Mouse (Mus musculus): Measurements from ENCODE around the gene Zfp747. TPM values are rescaled to one million over a fixed set of nuclear protein-coding genes. Genes with fewer than 3 reads are reported as not detected.

Zfp747 gene
- 19.6 TPM for polyA plus RNA-seq (2017; shearing (Covaris generic))

DNA sequence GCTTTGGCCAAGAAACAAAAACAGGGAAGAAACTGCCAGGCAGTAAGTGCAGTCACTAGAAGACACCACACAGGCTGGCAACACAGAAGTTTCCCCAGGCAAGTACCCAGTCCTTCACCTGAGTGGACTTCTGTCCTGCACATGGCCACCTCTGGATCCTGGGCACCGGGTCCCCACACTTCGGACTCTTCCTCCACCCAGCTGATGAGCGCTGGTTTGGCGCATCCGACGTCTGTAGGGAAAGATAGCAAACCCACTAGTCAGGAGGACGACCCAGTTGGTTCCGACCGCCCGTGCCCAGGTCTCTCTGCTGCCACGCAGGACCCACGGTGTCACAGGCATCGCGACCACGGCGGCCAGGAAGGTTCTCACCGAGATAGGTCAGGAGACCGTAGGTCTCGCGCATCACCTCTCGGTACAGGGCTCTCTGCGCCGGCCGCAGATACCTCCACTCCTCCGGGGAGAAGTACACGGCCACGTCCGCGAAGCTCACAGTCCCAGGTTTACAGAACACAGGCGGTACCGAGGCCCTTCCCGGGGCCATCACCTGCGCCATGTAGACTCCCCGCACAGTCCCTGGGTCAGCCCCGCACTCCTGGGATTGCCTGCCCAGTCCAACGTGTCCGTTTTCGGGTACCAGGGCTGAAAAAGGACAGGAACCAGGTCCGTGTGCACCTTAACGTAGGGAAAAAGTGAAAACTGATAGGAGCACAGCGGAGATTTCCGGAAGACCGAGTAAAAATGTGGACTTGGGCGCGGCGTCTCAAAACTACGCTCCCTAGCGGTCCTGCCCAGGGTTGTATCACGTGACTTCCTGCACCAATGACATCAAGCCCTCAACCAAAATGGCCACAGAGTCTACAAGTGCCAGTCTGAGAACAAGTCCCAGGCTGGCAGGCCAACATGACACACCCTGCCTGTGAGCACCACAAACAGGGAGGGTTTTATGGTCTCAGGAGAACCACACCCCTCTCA lies at the start of gene Zfp747:
Gene Zfp747 (minus strand): TSS at position 780 of the 975 bp plus-strand sequence.

DNA sequence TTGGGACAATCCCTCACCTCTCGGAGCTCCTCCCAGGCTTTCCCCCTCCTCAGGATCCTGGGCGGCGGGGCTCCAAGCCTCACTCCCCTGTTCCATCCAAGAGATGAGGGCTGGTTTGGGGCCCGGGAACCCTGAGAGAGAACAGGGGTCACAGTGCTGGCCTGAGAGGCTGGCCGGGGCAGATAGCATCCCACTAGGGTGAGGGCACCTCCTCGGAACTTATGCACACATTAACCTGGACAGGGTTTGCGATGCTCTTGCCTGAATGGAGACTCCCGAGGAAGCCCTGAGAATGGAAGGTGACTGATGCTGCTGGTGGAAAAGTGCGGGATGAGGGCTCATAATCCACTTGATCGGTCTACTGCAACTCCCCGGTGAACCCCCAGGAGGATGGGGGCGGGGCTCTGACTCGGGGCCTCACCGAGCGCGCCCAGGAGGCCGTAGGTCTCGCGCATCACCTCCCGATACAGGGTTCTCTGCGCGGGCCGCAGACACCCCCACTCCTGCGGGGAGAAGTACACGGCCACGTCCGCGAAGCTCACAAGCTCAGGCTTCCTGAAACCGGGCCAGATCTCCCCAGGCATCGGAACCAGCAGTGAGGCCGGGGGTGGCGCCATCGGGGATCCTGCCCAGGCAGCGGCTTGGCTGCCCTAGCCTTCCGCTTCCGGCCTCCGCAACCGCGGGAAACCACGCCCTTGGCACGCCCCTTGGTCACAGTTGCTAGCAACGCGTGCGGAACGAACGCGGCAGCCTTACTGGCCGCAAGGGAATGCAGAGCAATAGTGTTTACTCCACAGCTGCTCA lies 45.7 kb upstream of the Zfp747 start, which contains the start of gene Zfp688:
Gene Zfp688 (minus strand): TSS at position 681 of the 804 bp plus-strand sequence.

DNA sequence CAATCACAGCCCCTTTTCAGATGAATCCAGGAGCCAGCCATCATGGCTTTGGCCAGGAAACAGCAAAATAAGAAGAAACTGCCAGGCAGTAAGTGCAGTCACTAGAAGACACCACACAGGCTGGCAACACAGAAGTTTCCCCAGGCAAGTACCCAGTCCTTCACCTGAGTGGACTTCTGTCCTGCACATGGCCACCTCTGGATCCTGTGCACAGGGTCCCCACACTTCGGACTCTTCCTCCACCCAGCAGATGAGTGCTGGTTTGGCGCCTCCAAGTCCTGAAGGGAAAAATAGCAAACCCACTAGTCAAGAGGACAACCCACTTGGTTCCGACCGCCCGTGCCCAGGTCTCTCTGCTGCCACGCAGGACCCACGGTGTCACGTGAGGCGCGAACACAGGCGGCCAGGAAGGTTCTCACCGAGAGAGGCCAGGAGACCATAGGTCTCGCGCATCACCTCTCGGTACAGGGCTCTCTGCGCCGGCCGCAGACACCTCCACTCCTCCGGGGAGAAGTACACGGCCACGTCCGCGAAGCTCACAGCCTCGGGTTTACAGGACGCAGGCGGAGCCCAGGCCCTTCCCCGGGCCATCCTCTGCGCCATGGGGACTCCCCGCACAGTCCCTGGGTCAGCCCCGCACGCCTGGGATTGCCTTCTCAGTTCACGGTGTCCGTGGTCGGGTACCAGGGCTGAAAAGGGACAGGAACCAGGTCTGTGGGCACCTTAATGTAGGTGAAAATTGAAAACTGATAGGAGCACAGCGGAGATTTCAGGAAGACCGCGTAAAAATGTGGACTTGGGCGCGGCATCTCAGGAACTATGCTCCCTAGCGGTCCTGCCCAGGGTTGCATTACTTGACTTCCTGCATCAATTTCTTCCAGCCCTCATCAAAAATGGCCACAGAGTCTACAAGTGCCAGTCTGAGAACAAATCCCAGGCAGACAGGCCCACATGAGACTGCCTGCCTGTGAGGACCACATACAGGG lies 30.4 kb upstream of the Zfp747 start, which contains the start of gene Zfp764:
Gene Zfp764 (minus strand): TSS at position 821 of the 986 bp plus-strand sequence.

DNA sequence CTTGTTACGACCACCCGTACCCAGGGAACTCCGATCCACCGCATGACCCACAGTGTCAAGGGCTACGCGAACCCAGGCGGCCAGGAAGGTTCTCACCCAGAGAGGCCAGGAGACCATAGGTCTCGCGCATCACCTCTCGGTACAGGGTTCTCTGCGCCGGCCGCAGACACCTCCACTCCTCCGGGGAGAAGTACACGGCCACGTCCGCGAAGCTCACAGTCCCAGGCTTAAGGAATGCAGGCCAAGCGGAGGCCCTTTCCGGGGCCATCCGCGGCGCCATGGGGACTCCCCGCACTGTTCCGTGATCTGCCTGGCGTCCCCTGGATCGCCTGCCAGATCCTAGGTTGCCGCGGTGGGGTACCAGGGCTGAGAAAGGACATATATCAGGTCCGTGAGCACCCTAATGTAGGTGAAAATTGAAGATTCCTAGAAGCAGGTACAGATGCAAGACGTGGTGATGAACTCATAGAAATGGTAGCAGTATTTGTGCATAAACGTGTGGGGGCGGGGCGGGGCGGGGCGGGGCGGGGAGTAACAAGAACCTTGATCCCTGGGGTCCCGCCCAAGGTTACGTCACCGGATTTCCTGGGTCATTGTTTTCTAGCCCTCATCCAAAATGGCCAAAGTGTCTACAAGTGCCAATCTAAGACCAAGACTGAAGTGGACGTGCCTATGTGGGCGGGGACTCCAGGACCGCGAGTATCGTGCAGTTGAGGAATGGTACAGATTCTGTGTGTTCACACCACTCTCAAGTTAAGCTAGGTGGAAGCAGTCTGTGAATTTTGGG lies 17.5 kb upstream of the Zfp747 start, which contains the start of gene E430018J23Rik:
Gene E430018J23Rik (minus strand): TSS at position 473 of the 787 bp plus-strand sequence.

DNA sequence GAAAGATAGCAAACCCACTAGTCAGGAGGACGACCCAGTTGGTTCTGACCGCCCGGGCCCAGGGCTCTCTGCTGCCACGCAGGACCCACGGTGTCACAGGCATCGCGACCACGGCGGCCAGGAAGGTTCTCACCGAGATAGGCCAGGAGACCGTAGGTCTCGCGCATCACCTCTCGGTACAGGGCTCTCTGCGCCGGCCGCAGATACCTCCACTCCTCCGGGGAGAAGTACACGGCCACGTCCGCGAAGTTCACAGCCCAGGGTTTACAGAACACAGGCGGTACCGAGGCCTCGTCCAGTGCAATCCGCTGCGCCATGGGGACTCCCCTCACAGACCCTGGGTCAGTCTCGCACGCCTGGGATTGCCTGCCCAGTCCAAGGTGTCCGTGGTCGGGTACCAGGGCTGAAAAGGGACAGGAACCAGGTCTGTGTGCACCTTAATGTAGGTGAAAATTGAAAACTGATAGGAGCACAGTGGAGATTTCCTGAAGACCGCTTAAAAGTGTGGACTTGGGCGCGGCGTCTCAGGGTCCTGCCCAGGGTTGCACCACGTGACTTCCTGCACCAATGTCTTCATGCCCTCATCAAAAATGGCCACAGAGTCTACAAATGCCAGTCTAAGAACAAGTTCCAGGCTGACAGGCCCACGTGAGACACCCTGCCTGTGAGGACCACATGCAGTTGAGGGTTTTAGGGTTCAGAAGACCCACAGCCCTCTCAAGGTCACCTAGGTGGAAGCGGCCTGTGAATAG lies 11.0 kb upstream of the Zfp747 start, which contains the start of gene 9130019O22Rik:
Gene 9130019O22Rik (minus strand): TSS at position 526 of the 752 bp plus-strand sequence.

DNA sequence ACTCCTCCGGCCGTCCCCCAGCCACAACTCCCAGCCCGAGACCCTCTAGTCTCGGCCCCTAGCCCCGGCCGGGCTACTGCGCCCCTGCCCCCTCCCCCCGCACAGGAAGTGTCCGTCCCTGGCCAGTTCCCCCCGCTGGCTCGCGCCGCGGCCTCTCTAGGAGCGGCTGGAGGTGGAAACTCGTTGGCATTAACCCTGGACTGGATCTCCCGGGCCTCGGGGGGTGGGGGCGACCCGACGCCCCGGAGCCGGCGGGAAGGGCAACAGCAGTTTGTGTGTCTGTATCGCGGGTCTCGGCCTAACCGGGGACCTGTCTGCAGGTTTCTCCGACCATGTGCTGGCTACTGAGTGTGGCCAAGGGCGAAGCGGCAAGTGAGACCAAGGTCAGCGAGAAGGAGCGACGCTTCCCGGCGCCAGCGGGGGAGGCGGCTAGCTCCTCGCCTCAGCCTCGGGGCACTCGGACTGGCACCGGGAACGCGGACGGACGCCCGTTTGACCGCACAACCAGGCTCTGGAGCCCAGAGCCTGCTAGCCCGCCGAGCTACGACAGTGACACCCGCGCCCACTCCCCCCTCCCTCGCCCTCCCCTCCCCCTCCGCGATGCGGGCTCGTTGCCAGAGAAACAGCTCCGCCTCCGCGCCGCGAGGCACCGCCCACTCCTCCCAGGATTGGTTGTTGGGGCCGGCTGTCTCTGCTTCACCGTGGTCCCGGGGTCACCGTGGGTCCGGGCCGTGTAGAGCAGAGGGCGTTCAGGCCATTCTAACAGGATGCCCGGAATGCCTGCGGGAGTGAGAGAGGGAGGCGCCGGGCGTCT lies 30.1 kb downstream of the Zfp747 start, which contains the start of gene Zfp768:
Gene Zfp768 (minus strand): TSS at position 78 of the 814 bp plus-strand sequence.

Other genes starting within 250 kb of the Zfp747 start
- gene Spn, start 238.2 kb downstream of the Zfp747 start, polyA plus RNA-seq (2017; shearing (Covaris generic)) = 49.7 TPM
- gene Cd2bp2, start 180.0 kb downstream of the Zfp747 start, polyA plus RNA-seq (2017; shearing (Covaris generic)) = 55.9 TPM
- gene Tbc1d10b, start 167.6 kb downstream of the Zfp747 start, polyA plus RNA-seq (2017; shearing (Covaris generic)) = 51.9 TPM
- 12.4 TPM for gene Mylpf, start 167.2 kb downstream of the Zfp747 start, polyA plus RNA-seq (2017; shearing (Covaris generic))
- gene Zfp553, start 143.0 kb downstream of the Zfp747 start, polyA plus RNA-seq (2017; shearing (Covaris generic)) = 8.8 TPM
- 475 TPM for gene Sept1, start 142.9 kb downstream of the Zfp747 start, polyA plus RNA-seq (2017; shearing (Covaris generic))
- gene Zfp771, start 131.8 kb downstream of the Zfp747 start, polyA plus RNA-seq (2017; shearing (Covaris generic)) = 7.5 TPM
- gene Dctpp1, start 115.3 kb downstream of the Zfp747 start, polyA plus RNA-seq (2017; shearing (Covaris generic)) = 12.7 TPM
- gene Sephs2, start 102.0 kb downstream of the Zfp747 start, polyA plus RNA-seq (2017; shearing (Covaris generic)) = 24.9 TPM
- gene Itgal, start 79.8 kb downstream of the Zfp747 start, polyA plus RNA-seq (2017; shearing (Covaris generic)) = 346 TPM
- gene Zfp768, start 30.5 kb downstream of the Zfp747 start, polyA plus RNA-seq (2017; shearing (Covaris generic)) = 0.21 TPM
- 5.6 TPM for gene 9130019O22Rik, start 11.1 kb upstream of the Zfp747 start, polyA plus RNA-seq (2017; shearing (Covaris generic))
- 3.7 TPM for gene E430018J23Rik, start 17.6 kb upstream of the Zfp747 start, polyA plus RNA-seq (2017; shearing (Covaris generic))
- gene Zfp764, start 30.8 kb upstream of the Zfp747 start, polyA plus RNA-seq (2017; shearing (Covaris generic)) = 10.0 TPM
- 18.7 TPM for gene Zfp688, start 46.0 kb upstream of the Zfp747 start, polyA plus RNA-seq (2017; shearing (Covaris generic))
- 12.1 TPM for gene Zfp689, start 73.1 kb upstream of the Zfp747 start, polyA plus RNA-seq (2017; shearing (Covaris generic))
- gene Prr14, start 83.6 kb upstream of the Zfp747 start, polyA plus RNA-seq (2017; shearing (Covaris generic)) = 122 TPM
- 16.1 TPM for gene Fbrs, start 103.1 kb upstream of the Zfp747 start, polyA plus RNA-seq (2017; shearing (Covaris generic))
- 93.5 TPM for gene Srcap, start 135.9 kb upstream of the Zfp747 start, polyA plus RNA-seq (2017; shearing (Covaris generic))
- gene Gm42715, start 143.5 kb upstream of the Zfp747 start, polyA plus RNA-seq (2017; shearing (Covaris generic)) = 4.3 TPM
- 10.3 TPM for gene Tmem265, start 185.3 kb upstream of the Zfp747 start, polyA plus RNA-seq (2017; shearing (Covaris generic))
- 82.7 TPM for gene Phkg2, start 197.3 kb upstream of the Zfp747 start, polyA plus RNA-seq (2017; shearing (Covaris generic))
- 0.39 TPM for gene Ccdc189, start 212.5 kb upstream of the Zfp747 start, polyA plus RNA-seq (2017; shearing (Covaris generic))
- gene Rnf40, start 212.7 kb upstream of the Zfp747 start, polyA plus RNA-seq (2017; shearing (Covaris generic)) = 108 TPM
- gene Zfp629, start 239.7 kb upstream of the Zfp747 start, polyA plus RNA-seq (2017; shearing (Covaris generic)) = 1.7 TPM

All from effector memory CD4-positive, alpha-beta T cell, adult 5 months (primary cell).